Mouse (Mus musculus) CD4-positive, CD25-positive, alpha-beta regulatory T cell, adult 4 months (primary cell): ENCODE results near the gene Pcsk1n. TPM values are rescaled to one million over a fixed set of nuclear protein-coding genes. Genes with fewer than 3 reads are reported as not detected.
A peak's percentile ranks its signal among the peaks of the same experiment; 100 is the strongest.

Experiments used
- ATAC-seq: one replicate; pipeline ENCODE4 v1.8.0; 2017
- polyA plus RNA-seq, 2 experiments: library from polyadenylated mRNA; unstranded; fragments of 100-300 nt; shearing (Covaris generic); gene quantifications; one replicate each; pipeline ENCODE4 v1.2.1; 2017

Pcsk1n gene
- polyA plus RNA-seq, 2 experiments from 2014 or later = not detected

DNA sequence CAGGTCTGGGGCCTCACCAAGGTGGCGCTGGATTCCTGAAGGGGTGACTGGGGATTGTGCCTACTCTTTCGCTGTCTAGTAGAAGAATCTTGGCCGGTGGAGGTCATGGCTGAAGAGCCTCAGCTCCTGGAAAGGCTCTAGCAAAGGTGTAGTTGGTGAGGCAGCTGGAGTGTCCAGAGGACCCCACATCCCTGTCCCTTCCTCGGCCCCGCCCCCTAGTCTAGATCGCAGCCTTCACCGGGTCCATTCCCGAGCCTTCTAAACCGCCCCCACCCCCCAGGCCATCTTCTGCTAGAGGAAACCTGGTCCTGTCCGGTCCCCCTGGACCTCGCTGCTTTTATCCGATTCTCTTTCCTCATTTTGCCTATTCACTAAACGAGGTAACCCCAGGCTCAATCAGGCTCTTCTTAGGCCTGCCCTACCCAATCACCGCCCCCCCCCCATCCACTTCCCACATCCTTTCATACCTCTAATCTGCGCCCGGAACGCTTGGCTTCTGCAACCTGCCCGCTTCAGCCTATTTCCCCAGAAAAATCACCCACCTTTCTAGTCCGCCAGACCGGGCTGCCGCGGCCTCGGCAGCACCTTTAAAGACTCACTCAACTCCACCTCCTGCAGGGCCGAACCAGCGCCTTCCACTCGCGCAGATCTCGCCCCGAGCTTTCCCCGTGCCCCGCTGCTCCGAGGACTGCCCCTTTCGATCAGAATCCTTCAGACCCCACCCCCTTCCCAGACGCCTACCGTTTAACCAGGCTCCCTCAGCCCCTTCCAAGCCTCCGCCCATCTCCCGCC is 27.7 kb downstream of the Pcsk1n start, which contains the start of gene Hdac6:
Gene Hdac6 (minus strand): TSS at position 782 of the 792 bp plus-strand sequence.
- peak; percentile 37 for ATAC-seq

DNA sequence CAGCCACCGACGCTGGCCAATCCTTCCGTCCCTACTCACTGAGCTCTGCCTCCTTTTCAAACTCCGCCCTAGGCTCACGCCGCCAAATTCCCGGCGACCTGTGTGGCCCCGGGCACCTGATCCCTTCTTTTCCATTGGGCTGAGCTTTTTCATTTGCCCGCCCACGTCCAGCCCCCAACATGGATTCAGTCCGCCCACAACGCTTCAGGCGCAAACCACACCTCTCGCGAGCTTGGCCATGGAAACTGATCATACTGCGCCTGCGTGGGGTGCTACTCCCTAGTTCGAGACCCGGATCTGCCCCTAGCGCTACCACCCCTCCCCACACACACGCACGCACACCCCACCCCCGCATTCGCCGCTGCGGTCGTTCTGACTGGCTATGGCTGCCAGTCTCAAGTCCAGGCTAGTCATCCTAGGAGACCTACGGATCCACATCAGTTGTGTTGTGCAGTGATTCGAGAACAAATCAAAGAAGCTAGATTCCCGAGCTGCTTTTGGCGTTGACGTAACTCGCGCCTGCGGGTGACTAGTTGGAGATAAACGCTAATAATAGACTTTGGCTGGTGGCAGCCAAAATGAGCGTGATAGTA is 28.4 kb downstream of the Pcsk1n start:
- ATAC-seq = peak; percentile 92

DNA sequence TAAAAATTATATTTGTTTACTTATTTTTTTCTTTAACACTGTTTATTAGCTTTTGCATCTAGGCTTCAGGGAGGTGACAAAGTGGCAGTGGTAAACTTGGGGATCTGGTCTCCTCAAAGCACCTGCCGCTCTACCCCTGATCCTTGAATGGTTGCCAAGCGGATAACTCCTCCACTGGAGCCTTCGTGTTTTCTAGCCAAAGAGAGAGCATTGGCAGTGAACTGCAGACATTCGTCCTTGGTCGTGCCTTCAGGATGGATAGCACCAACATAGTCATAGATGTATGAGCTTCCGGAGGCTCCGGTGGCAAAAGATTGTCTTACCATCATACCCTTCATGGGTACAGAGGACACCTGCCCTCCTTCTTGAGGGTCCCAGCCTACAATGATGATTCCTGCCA is 30.5 kb downstream of the Pcsk1n start:
- ATAC-seq = no peak

DNA sequence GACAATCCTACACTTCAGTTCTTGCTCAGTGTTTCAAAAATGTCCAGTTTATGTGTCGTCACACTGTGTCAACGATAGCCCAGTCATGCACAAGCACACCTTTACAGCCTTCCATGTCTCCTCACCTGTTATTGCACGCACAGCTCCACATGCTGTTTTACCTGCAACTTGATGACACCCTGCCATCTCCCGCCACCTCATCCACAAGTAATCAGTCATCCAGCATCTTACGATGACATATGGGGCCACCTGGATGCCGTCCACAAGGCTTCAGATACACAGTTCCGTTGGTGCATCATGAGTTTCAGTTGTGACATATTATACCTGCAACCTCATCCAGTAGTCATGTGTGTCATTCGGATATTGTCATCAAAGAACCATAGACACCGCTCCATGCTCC is 39.2 kb downstream of the Pcsk1n start:
- ATAC-seq = no peak

DNA sequence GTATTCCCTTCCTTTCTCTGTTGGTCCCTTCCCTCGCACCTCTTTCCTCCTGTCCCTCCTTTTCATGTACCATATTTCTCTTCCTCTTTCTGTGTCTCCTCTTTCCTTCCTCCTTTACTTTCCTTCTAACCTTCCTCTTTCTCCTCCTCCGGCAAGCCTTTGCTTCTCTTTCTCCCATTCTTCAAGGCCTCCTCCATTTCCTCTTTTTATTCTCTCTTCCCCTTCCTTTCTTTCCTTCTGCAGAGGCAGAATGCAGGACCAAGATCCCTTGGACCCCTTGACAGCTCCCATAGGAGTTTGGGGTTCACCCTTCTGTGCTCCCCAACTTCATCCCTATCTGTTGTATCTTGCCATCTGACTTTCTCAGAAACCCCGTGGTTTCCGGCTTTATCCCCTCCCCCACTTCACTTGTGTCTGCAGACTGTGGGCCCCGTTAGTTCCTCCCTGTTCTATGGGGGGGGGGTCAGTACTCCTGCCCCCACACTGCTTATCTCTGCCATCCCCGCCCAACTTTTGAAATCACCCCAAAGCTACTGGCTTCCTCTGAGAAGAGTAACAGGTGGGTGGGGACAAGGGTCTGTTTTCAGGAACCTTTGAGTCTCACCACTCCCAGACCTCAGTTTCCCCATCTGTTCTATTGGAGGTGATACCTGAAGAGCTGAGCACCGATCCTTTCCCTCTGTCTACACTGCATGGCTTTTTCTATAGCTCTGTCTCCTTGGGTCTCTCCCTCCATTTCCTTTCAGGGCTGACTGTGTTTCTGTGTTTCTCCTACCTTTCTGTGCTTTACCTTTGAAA is 44.4 kb downstream of the Pcsk1n start:
- peak; percentile 84 for ATAC-seq

DNA sequence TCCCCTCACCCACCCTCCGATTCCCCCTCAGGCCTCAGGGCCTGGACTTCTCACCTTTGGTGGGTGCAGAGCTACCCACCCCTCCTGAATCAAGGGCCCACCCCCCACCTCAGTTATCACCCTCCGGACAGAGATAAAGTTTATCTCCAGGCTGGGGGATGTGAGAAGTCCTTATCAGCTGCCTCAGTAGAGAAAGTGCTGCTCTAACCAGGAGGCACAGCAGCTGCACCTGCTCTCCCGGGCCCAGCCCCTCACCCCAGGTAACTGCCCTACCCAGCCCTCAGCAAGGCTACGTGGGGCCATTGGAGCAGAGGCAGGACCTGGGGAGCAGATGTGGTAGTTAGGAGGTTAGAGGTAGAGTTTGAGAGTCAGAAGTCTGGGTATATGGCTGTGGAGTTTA is 46.5 kb downstream of the Pcsk1n start:
- no peak for ATAC-seq

DNA sequence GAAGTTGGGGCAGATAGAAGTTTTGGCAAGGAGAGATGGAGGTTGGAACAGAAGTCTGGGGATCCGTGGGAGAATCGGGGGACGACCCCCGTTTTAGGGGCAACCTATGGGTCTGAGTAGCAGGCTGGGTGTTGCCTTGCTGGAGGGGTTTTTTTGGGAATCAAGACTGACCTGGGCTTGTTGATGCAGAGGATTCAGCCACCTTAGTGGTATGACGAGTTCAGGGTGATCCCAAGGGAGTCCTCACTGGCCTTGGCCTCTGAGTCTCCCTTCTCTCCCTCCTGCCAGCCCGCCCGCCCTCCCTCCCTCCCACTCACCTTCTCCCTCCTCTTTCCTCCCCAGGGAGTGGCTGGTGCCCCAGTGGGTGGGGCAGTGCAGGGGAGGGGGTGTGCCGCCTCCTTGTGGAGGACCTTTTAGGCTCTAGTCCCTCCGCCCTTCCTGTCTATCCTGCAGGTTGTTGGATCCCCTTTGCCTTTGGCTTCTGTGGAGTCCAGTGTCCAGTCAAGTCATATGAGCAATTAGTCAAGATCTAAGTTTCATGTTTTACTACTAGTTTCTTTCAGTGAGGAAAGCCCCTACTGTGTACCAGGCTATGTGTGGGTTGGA is 48.1 kb downstream of the Pcsk1n start:
- no peak for ATAC-seq

DNA sequence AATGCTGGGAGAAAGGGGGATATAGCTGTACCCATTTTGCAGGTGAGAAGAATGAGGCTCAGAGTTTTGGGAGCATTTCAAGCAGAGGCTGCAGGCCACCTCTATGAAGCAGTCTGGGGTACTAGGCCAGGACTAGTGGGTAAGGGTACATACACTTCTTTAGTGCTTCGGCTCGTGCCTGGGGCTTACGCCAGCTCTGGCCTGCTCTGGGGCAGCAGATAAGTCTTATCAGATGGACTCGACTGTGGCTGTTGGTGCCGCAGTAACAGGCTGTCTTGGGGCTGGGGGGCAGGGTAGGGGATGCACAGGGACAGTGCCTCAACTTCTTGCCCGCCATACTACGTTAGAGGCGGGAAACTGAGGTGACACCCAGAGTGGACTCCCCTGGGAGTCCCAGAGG is 48.6 kb downstream of the Pcsk1n start:
- no peak for ATAC-seq

DNA sequence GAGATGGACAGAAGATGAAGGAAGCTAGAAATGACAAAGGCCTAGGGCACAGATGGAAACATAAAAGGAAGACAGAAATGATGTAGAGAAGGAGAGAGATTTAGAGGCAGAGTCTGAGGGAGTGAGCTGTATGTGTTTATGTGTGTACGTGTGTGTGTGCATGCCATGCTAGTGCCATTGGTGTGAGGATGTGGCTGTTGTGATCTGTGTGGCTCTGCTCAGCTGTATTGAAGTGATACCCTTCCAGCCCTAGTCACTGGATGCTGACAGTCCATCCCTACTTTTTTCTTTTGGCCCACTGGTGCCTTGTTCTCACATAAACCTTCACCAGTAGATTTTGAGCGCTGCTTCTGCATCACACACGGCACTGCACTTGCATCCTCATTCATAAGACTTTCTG is 49.3 kb downstream of the Pcsk1n start:
- no peak for ATAC-seq

DNA sequence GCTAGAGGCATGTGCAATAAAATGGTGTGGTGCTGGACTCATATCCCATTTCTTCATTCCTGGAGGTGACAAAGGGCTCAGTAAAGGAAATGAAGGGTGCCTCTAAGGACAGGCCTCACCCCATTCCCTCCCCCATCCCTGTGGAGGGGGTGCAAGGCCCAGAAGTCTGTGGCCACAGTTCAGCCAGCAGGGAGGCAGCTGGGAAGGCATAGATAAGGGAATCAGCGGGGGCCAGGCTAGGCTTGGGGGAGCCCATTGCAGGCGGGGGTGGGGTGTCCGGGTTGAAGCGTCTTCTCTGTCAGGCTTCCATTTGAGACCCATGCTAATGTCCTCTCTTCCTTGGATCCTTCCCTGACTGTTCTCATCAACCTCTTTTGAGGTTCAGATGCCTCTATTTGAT is 51.7 kb downstream of the Pcsk1n start:
- no peak for ATAC-seq

Other genes with a start within 250 kb of the Pcsk1n start
- 100 to 1,000 TPM; 147 to 155 TPM for gene Plp2, start 248.4 kb upstream of the Pcsk1n start, polyA plus RNA-seq
- not detected for gene Magix, start 238.6 kb upstream of the Pcsk1n start, polyA plus RNA-seq
- 10 to 100 TPM; 50.8 to 69.7 TPM for gene Gpkow, start 222.7 kb upstream of the Pcsk1n start, polyA plus RNA-seq
- gene Wdr45, start 205.5 kb upstream of the Pcsk1n start, polyA plus RNA-seq = 10 to 100 TPM; 42.8 to 76.1 TPM
- 1 to 10 TPM in 1 of 2 experiments, not detected in 1; 1.0 TPM for gene Gm45208, start 197.6 kb upstream of the Pcsk1n start, polyA plus RNA-seq
- 10 to 100 TPM; 33.9 to 40.0 TPM for gene Praf2, start 191.4 kb upstream of the Pcsk1n start, polyA plus RNA-seq
- under 1 TPM; 0.20 to 0.52 TPM for gene Ccdc120, start 168.9 kb upstream of the Pcsk1n start, polyA plus RNA-seq
- gene Tfe3, start 157.3 kb upstream of the Pcsk1n start, polyA plus RNA-seq = 10 to 100 TPM in 1 of 2 experiments, 1 to 10 TPM in 1; 8.5 to 14.4 TPM
- gene Gripap1, start 130.1 kb upstream of the Pcsk1n start, polyA plus RNA-seq = 10 to 100 TPM; 58.7 to 98.2 TPM
- gene Kcnd1, start 97.5 kb upstream of the Pcsk1n start, polyA plus RNA-seq = under 1 TPM; 0.63 to 0.72 TPM
- gene Otud5, start 78.5 kb upstream of the Pcsk1n start, polyA plus RNA-seq = 10 to 100 TPM; 13.7 to 28.6 TPM
- 10 to 100 TPM; 33.6 to 41.9 TPM for gene Pim2, start 41.6 kb upstream of the Pcsk1n start, polyA plus RNA-seq
- gene Slc35a2, start 35.8 kb upstream of the Pcsk1n start, polyA plus RNA-seq = 10 to 100 TPM; 17.1 to 35.7 TPM
- gene Pqbp1, start 20.6 kb upstream of the Pcsk1n start, polyA plus RNA-seq = 100 to 1,000 TPM; 108 to 123 TPM
- gene Timm17b, start 20.5 kb upstream of the Pcsk1n start, polyA plus RNA-seq = 100 to 1,000 TPM; 107 to 109 TPM
- gene Gm10491, start 12.0 kb upstream of the Pcsk1n start, polyA plus RNA-seq = not detected
- not detected for gene Gm10490, start 10.3 kb upstream of the Pcsk1n start, polyA plus RNA-seq
- gene Eras, start 8.8 kb downstream of the Pcsk1n start, polyA plus RNA-seq = not detected
- gene Hdac6, start 28.1 kb downstream of the Pcsk1n start, polyA plus RNA-seq = 10 to 100 TPM in 1 of 2 experiments, 1 to 10 TPM in 1; 8.3 to 15.9 TPM
- 10 to 100 TPM; 43.6 to 47.9 TPM for gene Gata1, start 58.2 kb downstream of the Pcsk1n start, polyA plus RNA-seq
- not detected for gene Glod5, start 98.7 kb downstream of the Pcsk1n start, polyA plus RNA-seq
- gene Suv39h1, start 154.9 kb downstream of the Pcsk1n start, polyA plus RNA-seq = 10 to 100 TPM; 16.0 to 31.0 TPM
- gene Was, start 170.7 kb downstream of the Pcsk1n start, polyA plus RNA-seq = 10 to 100 TPM; 13.9 to 22.0 TPM
- gene Wdr13, start 213.1 kb downstream of the Pcsk1n start, polyA plus RNA-seq = 10 to 100 TPM; 19.1 to 33.8 TPM
- 100 to 1,000 TPM; 519 to 666 TPM for gene Rbm3, start 226.1 kb downstream of the Pcsk1n start, polyA plus RNA-seq